Mouse (Mus musculus): ENCODE measurements at regions not wholly inside any gene's neighbourhood (a gene's known extent, or its start where the extent isn't known, plus 50 kb on each side); places are given as distances from the start of the nearest gene placed in this dataset.

DNA sequence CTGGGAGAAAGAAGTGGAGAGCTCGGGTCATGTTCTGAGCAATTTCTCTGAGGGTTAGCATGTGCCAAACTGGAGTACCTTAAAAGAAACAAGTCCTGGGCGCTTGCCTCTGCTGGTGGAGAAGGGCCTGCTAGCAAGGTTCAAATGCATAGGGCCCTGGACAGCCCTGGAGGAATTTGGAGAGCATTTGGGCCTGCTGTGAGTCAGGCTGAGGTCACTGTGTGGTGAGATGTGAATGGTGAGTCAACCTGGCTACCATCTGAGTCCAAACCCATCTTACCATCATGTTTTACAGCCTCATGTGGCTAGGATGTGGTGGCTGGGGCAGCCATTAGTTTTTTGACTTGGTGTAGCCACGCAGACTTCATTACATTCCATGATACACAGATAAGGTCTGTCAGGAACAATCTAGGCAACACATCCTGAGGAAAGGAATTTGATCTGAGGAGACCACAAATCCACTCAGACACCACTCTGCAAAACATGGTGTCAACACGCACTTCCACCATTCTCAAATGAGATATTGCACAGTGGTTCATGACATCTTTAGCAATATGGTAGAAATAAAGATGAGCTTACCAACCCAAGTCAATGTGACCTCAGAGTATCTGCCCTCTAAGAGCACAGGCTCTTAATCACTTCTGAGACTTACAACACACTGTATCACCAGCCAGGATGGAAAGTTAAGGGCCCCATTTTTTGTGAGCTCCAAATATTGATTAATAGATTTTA lies 83.1 kb downstream of the Thbs2 start:
- peak; percentile 55 for DNase-seq (ENCODE audit: low read depth, low spot score)

DNA sequence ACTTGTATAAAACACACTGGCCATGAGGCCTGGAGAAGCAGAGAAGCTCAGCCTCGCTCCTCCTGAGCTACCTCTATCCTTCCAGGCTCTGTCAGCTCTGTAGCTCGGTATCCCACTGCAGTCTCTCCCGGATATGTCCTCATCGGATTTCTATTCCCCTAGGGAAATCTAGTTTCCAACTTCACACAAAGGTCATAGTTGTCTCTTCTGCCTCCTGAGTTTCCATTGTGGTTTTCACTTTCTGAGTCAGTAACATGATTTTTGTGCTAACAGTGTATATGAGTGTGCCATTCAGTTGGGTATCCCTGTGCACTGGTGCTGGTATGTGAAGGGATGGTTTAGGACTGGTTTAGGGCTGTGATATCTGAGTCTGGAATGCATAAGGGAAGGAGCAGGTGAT lies 85.2 kb downstream of the Thbs2 start:
- no peak for DNase-seq (ENCODE audit: low read depth, low spot score)

DNA sequence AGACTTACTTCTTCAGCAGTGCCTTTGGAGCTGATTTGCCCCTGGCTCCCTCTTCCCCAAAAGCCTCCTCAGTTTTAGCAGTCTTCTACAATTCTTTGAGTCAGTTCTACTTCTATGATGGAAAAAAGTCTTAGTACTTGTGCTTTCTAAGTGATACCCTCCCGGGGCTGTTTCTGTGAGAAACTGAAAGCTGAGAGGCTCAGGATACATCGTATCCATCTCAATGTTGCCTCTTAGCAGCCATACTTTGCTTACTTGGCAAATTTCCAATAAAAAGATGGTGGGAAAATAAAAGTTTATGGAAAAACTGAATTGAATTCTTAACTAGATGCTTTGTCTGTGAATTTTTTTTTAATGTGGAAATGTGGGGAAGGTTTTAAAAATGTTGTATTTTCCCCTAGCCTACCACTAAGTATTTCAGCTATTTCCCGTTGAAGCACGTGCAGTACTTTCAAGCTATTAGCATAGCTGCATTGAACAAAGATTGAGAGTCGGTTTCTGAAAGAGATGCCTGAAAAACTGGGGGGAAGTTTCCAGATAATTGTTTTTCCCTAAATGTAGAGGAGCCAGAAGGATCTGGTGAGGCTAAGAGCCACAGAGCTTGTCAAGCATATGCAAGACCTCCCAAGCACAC lies 87.6 kb downstream of the Thbs2 start:
- no peak for DNase-seq (ENCODE audit: low read depth, low spot score)

DNA sequence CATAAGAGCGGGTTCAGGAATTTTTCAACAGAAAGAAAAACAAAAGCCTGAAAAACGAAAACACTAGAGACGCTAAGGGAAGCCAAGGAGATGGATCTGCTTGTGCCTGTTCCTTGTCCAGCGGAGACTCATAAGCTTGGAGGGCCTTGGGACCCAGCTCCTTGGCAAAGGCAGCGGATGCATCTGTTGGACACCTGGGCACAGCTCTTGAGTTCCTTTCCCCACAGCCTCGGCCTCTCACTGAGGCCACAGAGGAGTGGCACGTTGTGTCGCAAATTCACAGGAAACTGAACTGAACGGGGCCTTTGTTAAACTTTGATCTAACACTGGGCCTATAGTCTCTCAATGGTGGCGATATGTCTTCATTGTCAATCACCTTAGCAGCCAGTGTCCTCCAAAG lies 94.4 kb downstream of the Thbs2 start:
- DNase-seq (ENCODE audit: low read depth, low spot score): peak; percentile 34

DNA sequence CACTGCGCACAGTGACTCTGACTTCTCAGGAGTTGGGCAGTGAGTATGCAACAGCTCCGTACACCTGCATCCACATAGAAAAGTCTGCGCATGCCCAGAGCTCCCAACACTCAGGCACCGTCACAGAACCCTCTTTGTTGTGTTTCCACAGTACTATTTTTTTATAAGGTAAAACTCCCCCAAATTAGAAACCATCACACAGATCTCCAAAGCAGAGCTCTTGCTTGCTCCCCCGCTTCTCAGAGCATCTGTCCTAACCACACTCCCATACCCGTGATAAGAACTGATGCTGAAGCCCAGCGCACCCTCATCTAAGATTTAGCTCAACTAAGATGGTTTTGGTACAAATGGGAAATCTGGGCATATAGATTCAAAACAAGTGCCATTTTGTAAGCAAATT lies 97.6 kb downstream of the Thbs2 start:
- DNase-seq (ENCODE audit: low read depth, low spot score): no peak

DNA sequence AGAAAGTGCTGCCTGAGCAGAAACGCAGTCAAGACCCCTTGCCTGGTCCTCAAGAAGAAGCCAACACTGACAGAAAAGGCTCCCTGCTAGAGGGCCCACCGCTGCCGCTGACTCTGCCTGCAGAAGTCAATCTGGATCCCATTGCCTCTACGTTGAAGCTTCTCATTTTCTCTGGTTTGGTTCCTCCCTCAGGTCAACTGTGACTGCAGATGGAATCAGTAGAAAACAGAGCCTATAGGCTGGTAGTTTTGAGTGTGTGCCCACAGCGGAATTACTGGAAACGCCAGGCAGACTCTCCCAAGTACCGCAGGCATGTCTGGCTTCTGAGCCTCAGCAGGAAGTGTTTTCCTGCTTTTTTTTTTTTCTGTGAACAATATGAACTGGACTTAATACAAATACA lies 98.5 kb downstream of the Thbs2 start:
- DNase-seq (ENCODE audit: low read depth, low spot score): no peak

DNA sequence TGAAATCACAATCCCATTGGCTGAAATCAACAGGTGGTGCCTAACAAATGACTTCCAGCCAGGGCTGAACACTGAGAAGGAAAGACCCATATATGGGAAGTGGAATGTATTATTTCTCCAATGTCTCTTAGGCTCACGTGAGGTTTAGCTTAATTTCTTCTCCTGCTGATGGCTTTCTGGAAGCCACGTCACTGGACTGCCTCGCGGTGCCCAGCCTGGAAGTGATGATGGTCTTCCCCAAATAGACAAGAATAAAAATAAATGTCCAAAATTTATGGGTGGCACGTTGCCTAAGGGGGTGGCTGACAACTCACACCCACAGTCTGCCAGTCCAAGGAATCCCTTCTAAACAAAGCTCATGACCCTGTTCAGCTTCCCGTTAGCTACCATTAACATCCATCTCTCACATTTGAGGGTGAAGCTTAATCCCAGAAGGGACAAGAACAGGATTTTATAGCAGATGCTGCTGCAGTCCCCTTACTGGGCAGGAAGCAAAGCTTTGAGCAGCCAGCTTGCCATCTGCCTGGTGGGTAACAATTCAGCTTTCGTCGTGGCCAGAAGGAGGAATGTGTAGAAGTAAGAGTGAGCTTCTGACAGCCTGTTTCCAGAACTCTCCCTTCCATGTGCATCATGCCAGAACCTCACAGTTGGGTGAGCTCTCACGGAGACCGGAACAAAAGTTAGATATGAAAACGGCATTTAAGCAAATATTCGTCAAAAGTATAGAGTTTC lies 105.8 kb downstream of the Thbs2 start:
- no peak for DNase-seq (ENCODE audit: low read depth, low spot score)

DNA sequence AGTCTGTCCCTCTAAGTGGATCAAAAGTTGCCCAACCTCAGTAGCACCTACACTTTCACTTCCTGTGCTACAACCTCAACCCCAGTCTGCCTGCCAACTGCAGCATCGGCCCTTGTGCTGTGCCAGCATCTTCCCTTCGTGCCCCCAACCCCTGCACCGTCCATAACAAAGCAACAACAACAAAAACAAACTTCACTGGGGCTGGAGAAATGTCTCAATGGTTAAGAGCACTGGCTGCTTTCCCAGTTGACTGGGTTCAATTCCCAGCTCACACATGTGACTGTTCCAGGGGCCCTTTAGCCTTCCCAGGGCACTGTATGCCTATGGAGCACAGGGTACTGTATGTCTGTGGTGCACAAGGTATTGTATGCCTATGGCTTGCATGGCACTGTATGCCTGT lies 114.4 kb downstream of the Thbs2 start:
- DNase-seq (ENCODE audit: low read depth, low spot score): no peak

DNA sequence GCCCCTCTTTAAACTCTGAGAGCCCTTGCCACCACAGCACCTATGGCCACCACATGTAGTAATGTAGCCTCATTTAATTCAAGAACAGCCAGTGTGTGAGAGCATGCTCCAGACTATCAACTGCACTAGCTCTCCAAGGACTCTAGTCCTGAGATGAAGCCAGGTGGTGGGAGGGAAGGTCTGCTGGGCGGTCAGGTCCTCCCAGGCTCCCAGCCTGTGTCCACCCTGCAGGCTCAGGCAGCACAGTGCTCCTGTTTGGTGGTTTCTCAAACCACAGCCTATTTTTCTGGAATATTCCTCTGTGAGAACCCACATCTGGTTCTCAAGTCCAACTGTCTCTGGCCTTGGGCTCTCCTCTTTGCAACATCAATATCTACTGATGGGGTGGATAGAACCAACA lies 115.3 kb downstream of the Thbs2 start:
- no peak for DNase-seq (ENCODE audit: low read depth, low spot score)

DNA sequence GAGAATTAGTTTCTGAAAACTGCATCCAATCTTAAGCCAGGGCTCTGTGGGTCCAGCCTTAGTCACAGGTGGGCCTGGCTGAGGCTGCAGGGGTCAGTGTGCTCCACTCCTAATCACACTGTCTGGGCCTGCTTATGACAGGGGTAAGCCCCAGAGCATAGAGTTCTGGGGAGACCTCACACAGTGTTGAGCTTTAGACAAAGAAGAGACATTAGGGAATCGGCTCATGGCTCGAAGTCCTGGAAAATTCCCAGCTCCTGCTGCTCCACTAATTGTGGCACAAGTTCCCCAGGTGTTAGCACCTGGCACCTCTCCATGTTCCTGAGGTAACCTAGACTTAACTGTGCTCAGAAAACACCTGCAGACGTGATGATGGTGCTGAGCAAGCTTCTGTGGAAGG lies 115.8 kb downstream of the Thbs2 start:
- DNase-seq (ENCODE audit: low read depth, low spot score): no peak

DNA sequence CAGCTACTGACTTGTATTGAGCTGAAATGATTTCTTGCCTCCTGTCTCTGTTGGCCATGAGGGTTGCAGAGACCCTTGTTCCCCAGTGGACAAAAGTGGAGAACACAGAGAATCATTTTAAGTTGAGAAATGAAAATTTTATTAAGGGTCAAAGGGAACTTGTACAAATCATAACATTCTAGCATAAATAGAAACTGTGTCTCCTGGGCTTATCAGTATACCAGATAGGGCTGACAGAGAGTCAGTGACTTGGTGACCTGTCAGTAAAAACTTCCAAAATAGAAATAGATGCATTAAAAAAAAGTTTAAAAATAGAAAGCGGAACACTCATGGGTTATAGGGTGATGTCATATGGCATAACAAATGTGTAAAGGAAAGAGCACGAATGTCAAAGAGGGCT lies 117.9 kb downstream of the Thbs2 start:
- DNase-seq (ENCODE audit: low read depth, low spot score): no peak

DNA sequence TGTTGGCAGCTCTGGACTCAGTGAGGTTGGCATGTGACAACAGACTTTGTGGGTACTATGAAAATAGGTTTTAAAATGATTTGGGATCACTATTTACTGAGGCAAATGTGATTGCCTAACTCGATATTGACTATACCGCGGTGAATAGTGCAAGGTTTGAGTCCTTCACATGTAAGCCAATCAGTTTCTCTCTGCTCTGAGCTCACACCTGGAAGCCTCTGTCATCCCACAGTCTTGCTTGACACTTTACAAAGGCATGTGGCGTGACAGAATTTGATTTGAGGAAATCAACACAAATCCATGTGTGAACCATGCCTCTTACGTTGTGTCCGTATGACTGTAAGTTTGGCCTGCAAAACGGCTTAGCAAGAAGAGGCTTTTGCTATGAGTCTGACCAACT lies 122.9 kb downstream of the Thbs2 start:
- no peak for DNase-seq (ENCODE audit: low read depth, low spot score)

DNA sequence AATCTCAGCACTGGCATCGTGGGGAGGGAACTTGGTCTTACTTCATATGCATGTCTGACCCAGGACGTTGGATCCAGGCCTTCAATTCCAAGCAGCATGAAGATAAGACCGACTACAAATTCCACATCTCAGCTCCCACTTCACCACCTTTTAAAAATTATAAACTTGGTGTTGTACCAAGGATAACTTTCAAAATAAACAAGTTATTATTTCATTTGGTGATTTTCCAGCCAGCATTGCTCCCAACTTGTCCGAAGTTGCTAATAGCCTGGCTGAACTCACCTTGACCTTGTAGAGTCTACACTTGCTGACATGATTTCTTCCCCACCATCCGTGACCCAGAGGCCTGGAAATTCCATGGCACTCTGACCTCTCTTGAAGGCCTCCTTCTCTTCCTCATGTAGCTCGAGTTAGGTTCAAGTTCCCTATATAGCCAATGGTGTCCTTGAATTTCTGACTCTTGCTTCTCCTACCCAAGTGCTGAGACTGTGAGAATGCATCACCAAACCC lies 123.7 kb downstream of the Thbs2 start:
- peak; percentile 18 for DNase-seq (ENCODE audit: low read depth, low spot score)

DNA sequence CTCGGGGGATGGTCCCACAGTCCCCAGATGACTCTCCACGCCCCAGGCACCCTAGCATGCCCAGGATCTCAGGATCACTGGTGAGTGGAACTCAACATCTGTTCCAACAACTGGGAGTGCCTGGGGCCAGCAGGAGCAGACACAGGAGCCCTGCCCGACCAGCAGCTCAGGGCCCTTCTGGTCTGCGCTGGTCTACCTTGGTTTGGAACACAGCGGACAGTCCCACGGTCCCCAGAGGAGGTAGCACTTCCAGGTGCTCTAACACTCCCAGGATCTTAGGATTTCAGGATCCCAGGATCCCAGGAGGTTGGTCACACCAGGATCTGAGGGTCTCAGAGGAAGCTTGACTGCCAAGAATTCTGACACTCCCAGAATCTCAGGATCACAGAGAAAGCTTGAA lies 131.8 kb downstream of the Thbs2 start:
- no peak for DNase-seq (ENCODE audit: low read depth, low spot score)

DNA sequence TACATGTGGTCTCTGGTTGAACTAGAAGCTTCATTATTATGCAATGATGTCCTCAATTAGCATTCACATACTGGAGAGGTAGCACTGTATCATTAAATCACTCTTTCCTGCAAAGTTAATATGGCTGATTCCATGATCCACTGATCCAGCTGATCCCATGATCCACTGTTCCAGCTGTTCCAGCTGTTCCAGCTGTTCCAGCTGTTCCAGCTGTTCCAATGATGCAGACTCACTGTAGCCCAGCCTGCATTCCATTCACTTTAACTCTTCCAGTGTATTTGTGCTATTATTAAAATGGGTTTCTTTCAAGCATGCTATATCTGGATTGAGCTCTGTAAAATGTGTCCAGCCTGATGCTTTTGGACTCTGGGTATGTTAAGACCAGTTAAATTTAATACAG lies 136.8 kb downstream of the Thbs2 start:
- no peak for DNase-seq (ENCODE audit: low read depth, low spot score)

DNA sequence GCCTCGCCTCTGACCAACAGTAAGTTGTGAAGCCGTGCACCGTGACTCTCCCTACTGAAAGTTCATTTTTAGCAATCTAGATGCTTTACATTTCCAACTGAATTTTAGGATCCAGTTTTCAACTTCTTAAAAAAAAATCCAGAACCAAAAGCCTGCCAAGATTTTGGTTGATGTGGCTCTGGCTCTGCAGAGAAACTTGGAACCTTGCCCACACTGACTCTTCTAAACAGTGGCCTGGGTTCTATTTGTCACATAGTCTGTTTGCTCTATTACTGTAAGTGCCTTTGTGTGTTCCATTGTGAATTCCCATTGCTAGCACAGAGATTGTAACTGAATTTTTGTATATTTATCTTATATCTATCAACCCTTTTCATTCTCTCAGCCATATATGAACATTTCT lies 140.8 kb downstream of the Thbs2 start:
- no peak for DNase-seq (ENCODE audit: low read depth, low spot score)

DNA sequence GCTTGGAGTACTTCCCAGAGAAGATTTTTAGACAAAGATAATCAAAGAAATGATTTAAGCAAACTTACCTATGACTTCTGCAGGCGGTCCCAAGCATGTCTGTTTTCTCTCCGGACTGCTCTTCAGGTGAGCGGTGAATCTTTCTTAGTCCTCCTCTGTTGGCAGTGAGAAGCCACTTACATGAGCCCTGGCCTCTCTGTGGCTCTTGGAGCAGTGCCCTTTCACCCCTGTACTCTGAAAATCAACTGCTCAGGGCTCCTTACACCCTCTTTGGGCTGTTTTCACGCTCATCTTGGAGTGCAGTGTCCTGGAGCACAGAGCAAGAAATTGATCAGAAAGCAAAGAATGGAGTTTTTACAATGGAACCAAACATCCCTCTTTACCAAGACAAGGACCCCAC lies 142.0 kb downstream of the Thbs2 start:
- no peak for DNase-seq (ENCODE audit: low read depth, low spot score)

DNA sequence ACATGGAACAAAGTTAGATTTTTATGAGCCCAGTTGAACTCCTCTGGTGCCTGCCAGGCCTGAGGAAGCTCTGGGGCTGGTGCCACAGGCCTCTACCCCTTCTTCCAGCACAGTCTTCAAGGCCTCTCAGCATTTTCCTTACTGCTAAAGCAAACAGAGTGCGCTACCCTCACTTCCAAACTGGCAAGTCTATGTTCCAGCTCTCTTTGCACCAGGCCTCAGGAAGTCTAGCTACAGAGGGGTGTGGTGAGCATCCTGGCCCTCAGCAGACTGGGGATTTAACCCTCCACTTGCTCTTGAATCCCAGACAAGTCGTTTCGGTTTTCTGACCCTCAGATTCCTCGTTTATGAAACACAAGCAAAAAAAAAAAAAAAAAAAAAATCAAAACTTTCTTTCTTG lies 142.4 kb downstream of the Thbs2 start:
- peak; percentile 38 for DNase-seq (ENCODE audit: low read depth, low spot score)

DNA sequence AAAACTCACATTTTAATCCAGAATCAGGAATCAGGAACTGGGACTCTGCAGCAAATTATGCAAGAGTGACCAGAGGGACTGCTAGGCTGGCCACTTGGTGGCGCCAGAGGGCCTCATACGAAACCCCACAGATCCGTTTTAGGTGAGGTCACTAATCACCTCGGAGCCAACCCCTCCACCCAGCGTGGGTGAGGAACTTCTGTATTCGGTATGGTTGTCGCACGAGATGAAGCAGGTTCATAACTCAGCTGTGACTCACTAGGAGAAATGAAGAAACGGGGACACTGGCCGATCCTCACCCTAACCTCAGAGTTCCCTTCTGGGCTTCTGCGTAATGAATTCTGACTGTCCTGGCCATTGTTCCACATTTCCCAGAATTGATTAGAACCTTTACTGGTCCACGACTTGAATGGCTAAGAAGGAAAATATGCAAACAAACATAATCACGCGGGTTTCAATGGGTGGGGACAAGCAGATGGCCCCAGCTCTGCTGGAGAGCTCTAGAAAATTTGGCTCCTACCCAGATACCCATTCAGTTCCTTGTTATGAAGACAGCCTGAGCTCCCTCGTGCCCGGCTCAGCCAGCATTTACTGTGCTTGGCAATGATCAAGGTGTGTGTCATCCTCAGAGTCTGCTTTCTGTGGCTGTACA lies 148.1 kb downstream of the Thbs2 start:
- peak; percentile 92 for DNase-seq (ENCODE audit: low read depth, low spot score)

DNA sequence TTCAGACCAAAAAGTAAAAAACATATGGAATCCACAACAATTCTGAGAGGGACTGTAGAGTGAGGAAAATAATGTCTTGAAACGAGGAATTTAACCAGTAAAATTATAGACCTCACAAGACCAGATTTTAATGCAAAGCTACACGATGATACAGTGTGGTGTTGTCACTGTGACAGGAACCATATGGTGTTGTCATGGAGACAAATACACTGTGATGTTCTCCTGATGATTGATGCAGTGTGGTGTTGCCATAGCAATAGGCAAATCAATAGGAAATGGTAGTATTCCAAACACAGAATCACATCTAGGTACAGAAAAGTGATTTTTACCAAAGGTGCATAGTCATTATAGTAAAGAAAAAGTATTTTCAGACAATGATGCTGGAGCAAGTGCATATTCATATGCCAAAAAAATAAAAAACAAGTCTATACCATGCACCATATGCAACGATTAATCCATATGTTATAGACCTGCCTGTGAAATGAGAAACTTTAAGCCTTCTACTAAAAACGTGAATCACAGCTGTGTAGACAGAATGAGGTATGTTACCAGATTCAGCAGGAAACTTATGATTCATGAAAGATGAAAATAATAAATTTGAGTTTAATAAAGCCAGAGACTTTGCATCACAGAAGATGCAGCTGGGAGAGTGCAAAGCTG lies 149.6 kb downstream of the Thbs2 start:
- no peak for DNase-seq (ENCODE audit: low read depth, low spot score)

DNA sequence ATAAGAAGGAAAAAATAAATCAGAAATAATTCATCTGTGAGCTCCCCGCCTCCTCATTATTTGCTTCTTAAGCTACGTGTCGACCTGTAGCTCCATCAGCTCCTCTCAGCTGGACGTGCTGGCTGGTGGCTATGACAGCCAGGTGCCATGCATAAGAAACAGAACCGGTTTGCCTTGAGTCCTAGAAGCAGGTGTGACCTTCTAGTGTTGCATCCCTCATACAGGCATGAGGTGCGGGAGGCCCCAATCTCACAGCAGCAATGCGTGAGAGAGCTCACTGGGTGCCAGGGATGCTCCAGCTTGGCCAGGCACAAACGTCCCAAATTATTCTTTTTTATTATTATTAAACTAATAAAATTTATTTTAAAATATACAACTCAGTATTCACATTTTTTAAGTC lies 153.0 kb downstream of the Thbs2 start:
- no peak for DNase-seq (ENCODE audit: low read depth, low spot score)

Data from skeletal muscle tissue, adult 2 months (tissue).